Mouse (Mus musculus): ENCODE results near the gene Vmn1r44. TPM values are rescaled to one million over a fixed set of nuclear protein-coding genes. Genes with fewer than 3 reads are reported as not detected.
"Not testable (repeated sequence)": the region's sequence is repeated elsewhere in the genome, so short reads cannot be mapped to it uniquely, and the experiment has no call there.

Gene Vmn1r44
- not detected in 2 replicates for polyA plus RNA-seq (2014; fragmentation: Nextera tagmentation; extraction: Ambion mirVana)

GRCm38 (mm10) chr6:89883360-89883759 lies at the start of gene Vmn1r44:
Vmn1r44 (plus strand) TSS chr6:89883660.
- H3K4me2 ChIP-seq (replicated peaks; ENCODE audit: low read depth, low read length): no peak within 1 kb of the TSS
- DNase-seq (ENCODE audit: low spot score) (no peak), ATAC-seq (ENCODE audit: low FRiP score) (no peak)
- H3K4me1 ChIP-seq (replicated peaks; ENCODE audit: control insufficient read depth, insufficient read depth, low read length): no peaks in the 10 kb centered on the region
- no peaks in the 10 kb centered on the region for H3K36me3 ChIP-seq (ENCODE audit: control insufficient read depth, insufficient read depth, low read length)
- WGBS: 86% methylated on average over 1 of the region's 1 CpGs
- H3K27me3 ChIP-seq (ENCODE audit: control insufficient read depth, insufficient read depth, low read length): no peaks in the 10 kb centered on the region
- no peak within 1 kb of the TSS for H3K4me3 ChIP-seq (ENCODE audit: low read depth, low read length)
- no peak within 1 kb of the TSS for H3K9ac ChIP-seq (ENCODE audit: low read depth, low read length)
- H3K27ac ChIP-seq (ENCODE audit: low read depth, low read length): no peak within 1 kb of the TSS
- no peaks in the 10 kb centered on the region for H3K9me3 ChIP-seq (ENCODE audit: control insufficient read depth, low read length)

- no peaks in the 10 kb centered on the region for H3K36me3 ChIP-seq (ENCODE audit: control insufficient read depth, insufficient read depth, low read length)
- no peak overlapping the region for H3K9ac ChIP-seq (ENCODE audit: low read depth, low read length)
- H3K4me1 ChIP-seq (replicated peaks; ENCODE audit: control insufficient read depth, insufficient read depth, low read length): no peaks in the 10 kb centered on the region
- H3K4me2 ChIP-seq (replicated peaks; ENCODE audit: low read depth, low read length): no peak overlapping the region
- no peaks in the 10 kb centered on the region for H3K9me3 ChIP-seq (ENCODE audit: control insufficient read depth, low read length)
- no peak overlapping the region for H3K27ac ChIP-seq (ENCODE audit: low read depth, low read length)
- H3K27me3 ChIP-seq (ENCODE audit: control insufficient read depth, insufficient read depth, low read length): no peaks in the 10 kb centered on the region
- ATAC-seq (ENCODE audit: low FRiP score) (no peak), DNase-seq (ENCODE audit: low spot score) (no peak)
- 86% methylated on average over 3 of the region's 3 CpGs for WGBS
- H3K4me3 ChIP-seq (ENCODE audit: low read depth, low read length): no peak overlapping the region
These were observed 25.9 kb upstream of the Vmn1r44 start for GRCm38 (mm10) chr6:89857552-89857951.

- no peak overlapping the region for H3K4me2 ChIP-seq (replicated peaks; ENCODE audit: low read depth, low read length)
- no peak overlapping the region for H3K9ac ChIP-seq (ENCODE audit: low read depth, low read length)
- H3K27ac ChIP-seq (ENCODE audit: low read depth, low read length): no peak overlapping the region
- H3K9me3 ChIP-seq (ENCODE audit: control insufficient read depth, low read length): 0 out of 2 replicates have a peak, but pooled peaks cover 3% of the 10 kb centered on the region
- no peak for DNase-seq (ENCODE audit: low spot score)
- H3K4me3 ChIP-seq (ENCODE audit: low read depth, low read length): no peak overlapping the region
- no peaks in the 10 kb centered on the region for H3K4me1 ChIP-seq (replicated peaks; ENCODE audit: control insufficient read depth, insufficient read depth, low read length)
- H3K36me3 ChIP-seq (ENCODE audit: control insufficient read depth, insufficient read depth, low read length): no peaks in the 10 kb centered on the region
- WGBS: 95% methylated on average over 2 of the region's 2 CpGs
- no peaks in the 10 kb centered on the region for H3K27me3 ChIP-seq (ENCODE audit: control insufficient read depth, insufficient read depth, low read length)
- no peak for ATAC-seq (ENCODE audit: low FRiP score)
These were observed 23.6 kb upstream of the Vmn1r44 start for GRCm38 (mm10) chr6:89859839-89860238.

DNA sequence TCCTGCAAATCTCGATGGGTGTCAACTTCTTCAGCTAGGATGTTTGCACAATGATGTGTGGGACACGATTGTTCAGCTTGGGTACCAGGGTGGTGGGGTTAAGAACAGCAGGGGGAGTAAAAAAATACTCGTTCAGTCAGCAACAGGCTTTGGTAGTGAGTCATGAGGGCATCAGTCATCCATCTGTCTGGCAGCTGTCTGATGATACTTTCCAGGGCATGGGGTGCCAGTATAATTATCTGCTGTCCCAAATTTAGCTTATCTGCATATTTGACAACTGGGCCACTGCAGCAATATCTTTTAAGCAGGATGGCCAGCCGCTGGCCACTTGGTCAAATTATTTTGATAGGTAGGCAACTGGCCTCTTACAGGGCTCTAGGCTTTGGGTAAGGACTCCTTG lies 19.7 kb upstream of the Vmn1r44 start:
- no peak for DNase-seq (ENCODE audit: low spot score)
- Histone ChIP-seq H3K9me3 (ENCODE audit: control insufficient read depth, low read length) (peaks cover 3% of the 10 kb centered on the region; the same call in 1 of the 2 replicates), H3K4me3 (ENCODE audit: low read depth, low read length) (no peak overlapping the region), H3K27ac (ENCODE audit: low read depth, low read length) (no peak overlapping the region), H3K9ac (ENCODE audit: low read depth, low read length) (no peak overlapping the region), H3K4me2 (replicated peaks; ENCODE audit: low read depth, low read length) (no peak overlapping the region), H3K36me3 (ENCODE audit: control insufficient read depth, insufficient read depth, low read length) (no peaks in the 10 kb centered on the region), H3K27me3 (ENCODE audit: control insufficient read depth, insufficient read depth, low read length) (no peaks in the 10 kb centered on the region), H3K4me1 (replicated peaks; ENCODE audit: control insufficient read depth, insufficient read depth, low read length) (no peaks in the 10 kb centered on the region)
- WGBS: 73% methylated on average over 4 of the region's 4 CpGs
- no peak for ATAC-seq (ENCODE audit: low FRiP score)

GRCm38 (mm10) chr6:89867276-89867675 lies 16.2 kb upstream of the Vmn1r44 start:
- DNase-seq (ENCODE audit: low spot score) (no peak), ATAC-seq (ENCODE audit: low FRiP score) (no peak)
- WGBS: 89% methylated on average over 2 of the region's 2 CpGs
- Histone ChIP-seq H3K4me3 (ENCODE audit: low read depth, low read length) (no peak overlapping the region), H3K9ac (ENCODE audit: low read depth, low read length) (no peak overlapping the region), H3K36me3 (ENCODE audit: control insufficient read depth, insufficient read depth, low read length) (no peaks in the 10 kb centered on the region), H3K27ac (ENCODE audit: low read depth, low read length) (no peak overlapping the region), H3K27me3 (ENCODE audit: control insufficient read depth, insufficient read depth, low read length) (no peaks in the 10 kb centered on the region), H3K4me2 (replicated peaks; ENCODE audit: low read depth, low read length) (no peak overlapping the region), H3K4me1 (replicated peaks; ENCODE audit: control insufficient read depth, insufficient read depth, low read length) (no peaks in the 10 kb centered on the region), H3K9me3 (ENCODE audit: control insufficient read depth, low read length) (peaks cover 3% of the 10 kb centered on the region; the same call in 1 of the 2 replicates)

- WGBS: 94% methylated on average over 2 of the region's 2 CpGs
- H3K9ac ChIP-seq (ENCODE audit: low read depth, low read length): no peak overlapping the region
These were observed 15.5 kb upstream of the Vmn1r44 start for GRCm38 (mm10) chr6:89867976-89868375.

DNA sequence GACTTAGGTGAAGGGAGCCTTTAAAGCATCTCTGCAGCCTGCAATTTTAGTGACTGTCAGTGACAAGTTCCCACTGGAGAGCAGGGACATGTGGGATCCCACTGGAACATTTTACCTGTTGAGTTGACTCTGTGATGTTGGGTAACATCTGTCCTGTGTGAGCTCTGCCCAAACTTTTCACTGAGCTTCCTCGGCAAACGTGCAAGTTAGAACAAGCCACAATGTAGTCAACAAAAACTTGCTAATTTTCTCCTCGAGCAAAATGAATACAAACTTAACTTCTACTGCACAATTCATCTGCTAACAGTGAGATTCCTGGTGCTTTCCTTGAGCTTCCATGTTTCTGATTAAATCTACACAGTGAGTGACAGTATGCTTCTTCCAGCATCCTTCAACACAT lies 7.1 kb upstream of the Vmn1r44 start, which contains the start of the genes Vmn1r42 and Vmn1r43:
Gene Vmn1r42, minus strand, starts transcription at position 101 of the 400 bp plus-strand sequence.
Gene Vmn1r43, minus strand, starts transcription at position 101 of the 400 bp plus-strand sequence.
- not testable (repeated sequence) for ATAC-seq (ENCODE audit: low FRiP score); H3K27me3 ChIP-seq (ENCODE audit: control insufficient read depth, insufficient read depth, low read length); H3K4me3 ChIP-seq (ENCODE audit: low read depth, low read length); H3K9ac ChIP-seq (ENCODE audit: low read depth, low read length); H3K9me3 ChIP-seq (ENCODE audit: control insufficient read depth, low read length); H3K36me3 ChIP-seq (ENCODE audit: control insufficient read depth, insufficient read depth, low read length); H3K4me1 ChIP-seq (replicated peaks; ENCODE audit: control insufficient read depth, insufficient read depth, low read length); H3K27ac ChIP-seq (ENCODE audit: low read depth, low read length); H3K4me2 ChIP-seq (replicated peaks; ENCODE audit: low read depth, low read length); DNase-seq (ENCODE audit: low spot score)
- 85% methylated on average over 3 of the region's 3 CpGs for WGBS

More at GRCm38 (mm10) chr6:89867976-89868375, 15.5 kb upstream of the Vmn1r44 start:
- Histone ChIP-seq H3K36me3 (ENCODE audit: control insufficient read depth, insufficient read depth, low read length) (no peaks in the 10 kb centered on the region), H3K4me1 (replicated peaks; ENCODE audit: control insufficient read depth, insufficient read depth, low read length) (no peaks in the 10 kb centered on the region), H3K27me3 (ENCODE audit: control insufficient read depth, insufficient read depth, low read length) (no peaks in the 10 kb centered on the region), H3K4me3 (ENCODE audit: low read depth, low read length) (no peak overlapping the region), H3K27ac (ENCODE audit: low read depth, low read length) (no peak overlapping the region), H3K4me2 (replicated peaks; ENCODE audit: low read depth, low read length) (no peak overlapping the region), H3K9me3 (ENCODE audit: control insufficient read depth, low read length) (peaks cover 3% of the 10 kb centered on the region; the same call in 1 of the 2 replicates)
- DNase-seq (ENCODE audit: low spot score) (no peak), ATAC-seq (ENCODE audit: low FRiP score) (no peak)

- no peak overlapping the region for H3K9ac ChIP-seq (ENCODE audit: low read depth, low read length)
- H3K27ac ChIP-seq (ENCODE audit: low read depth, low read length): no peak overlapping the region
- no peak overlapping the region for H3K4me3 ChIP-seq (ENCODE audit: low read depth, low read length)
- ATAC-seq (ENCODE audit: low FRiP score) (no peak), DNase-seq (ENCODE audit: low spot score) (no peak)
- H3K27me3 ChIP-seq (ENCODE audit: control insufficient read depth, insufficient read depth, low read length): no peaks in the 10 kb centered on the region
- H3K9me3 ChIP-seq (ENCODE audit: control insufficient read depth, low read length): no peaks in the 10 kb centered on the region
- H3K36me3 ChIP-seq (ENCODE audit: control insufficient read depth, insufficient read depth, low read length): no peaks in the 10 kb centered on the region
- H3K4me1 ChIP-seq (replicated peaks; ENCODE audit: control insufficient read depth, insufficient read depth, low read length): no peaks in the 10 kb centered on the region
- H3K4me2 ChIP-seq (replicated peaks; ENCODE audit: low read depth, low read length): no peak overlapping the region
- 69% methylated on average over 2 of the region's 2 CpGs for WGBS
These were observed 6.5 kb upstream of the Vmn1r44 start for GRCm38 (mm10) chr6:89876963-89877362.

DNA sequence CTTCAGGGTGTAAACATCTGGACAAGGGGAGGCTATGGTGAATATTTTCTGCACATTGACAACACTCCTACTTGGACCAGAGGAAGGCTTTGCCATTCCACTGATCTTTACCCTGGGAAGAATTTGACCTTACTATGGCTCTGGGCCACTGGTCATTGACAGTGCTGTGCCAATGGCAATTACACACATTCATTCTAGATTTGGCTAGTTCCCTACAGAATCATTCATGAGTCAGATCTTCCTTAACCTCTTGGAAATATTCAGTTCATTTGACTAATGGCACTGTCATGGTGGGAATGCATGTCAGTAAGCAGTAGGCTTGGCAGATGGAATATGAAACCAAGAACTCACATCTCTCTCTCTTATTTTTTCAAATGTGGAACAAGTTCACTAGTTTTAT lies 2.6 kb upstream of the Vmn1r44 start:
- Histone ChIP-seq H3K9ac (ENCODE audit: low read depth, low read length) (no peak overlapping the region), H3K9me3 (ENCODE audit: control insufficient read depth, low read length) (no peaks in the 10 kb centered on the region), H3K4me1 (replicated peaks; ENCODE audit: control insufficient read depth, insufficient read depth, low read length) (no peaks in the 10 kb centered on the region), H3K27me3 (ENCODE audit: control insufficient read depth, insufficient read depth, low read length) (no peaks in the 10 kb centered on the region), H3K36me3 (ENCODE audit: control insufficient read depth, insufficient read depth, low read length) (no peaks in the 10 kb centered on the region), H3K27ac (ENCODE audit: low read depth, low read length) (no peak overlapping the region), H3K4me3 (ENCODE audit: low read depth, low read length) (no peak overlapping the region), H3K4me2 (replicated peaks; ENCODE audit: low read depth, low read length) (no peak overlapping the region)
- ATAC-seq (ENCODE audit: low FRiP score) (no peak), DNase-seq (ENCODE audit: low spot score) (no peak)

All from hindbrain, embryonic 11.5 days (tissue).